Mouse (Mus musculus) forebrain, postnatal 0 days (tissue): ENCODE results near the gene Hmgcll1. TPM values are rescaled to one million over a fixed set of nuclear protein-coding genes. Genes with fewer than 3 reads are reported as not detected.

Experiments
- ATAC-seq: fragments of 200-750 bp; cut with Nextera tagmentation; 2 replicates; pipeline ENCODE4 v1.8.0; 2017; ENCODE audit warnings: mild to moderate bottlenecking, moderate library complexity
- DNase-seq: peaks from one replicate; pipeline ENCODE4 v3.0.0-alpha.2; 2015
- H3K27ac ChIP-seq: fragments of 300-500 bp; sonication (generic); 2 replicates; pipeline ENCODE4 v1.5.1; 2014; ENCODE audit warnings: low read depth, mild to moderate bottlenecking, antibody characterized with exemption, low read length, moderate library complexity, mixed read lengths
- H3K27me3 ChIP-seq: fragments of 300-500 bp; sonication (generic); 2 replicates; pipeline ENCODE4 v1.6.1; 2014; ENCODE audit warnings: mild to moderate bottlenecking, low read length, mixed read lengths; ENCODE audit not compliant: insufficient read depth
- H3K36me3 ChIP-seq: fragments of 300-500 bp; sonication (generic); 2 replicates; pipeline ENCODE4 v1.6.1; 2014; ENCODE audit warnings: mild to moderate bottlenecking, moderate library complexity; ENCODE audit not compliant: insufficient read depth
- H3K4me1 ChIP-seq: fragments of 300-500 bp; sonication (generic); 2 replicates; pipeline ENCODE4 v1.6.1; 2014; ENCODE audit warnings: antibody characterized with exemption; ENCODE audit not compliant: insufficient read depth
- H3K4me2 ChIP-seq: fragments of 300-500 bp; sonication (generic); 2 replicates; pipeline ENCODE4 v1.6.1; 2014; ENCODE audit warnings: low read depth, mild to moderate bottlenecking, moderate library complexity
- H3K4me3 ChIP-seq: fragments of 300-500 bp; sonication (generic); 2 replicates; pipeline ENCODE4 v1.5.1; 2014; ENCODE audit warnings: low read depth, low read length, mixed read lengths
- H3K9ac ChIP-seq: fragments of 300-500 bp; sonication (generic); 2 replicates; pipeline ENCODE4 v1.6.1; 2014; ENCODE audit warnings: mild to moderate bottlenecking
- H3K9me3 ChIP-seq: fragments of 300-500 bp; sonication (generic); 2 replicates; pipeline ENCODE4 v1.6.1; 2016; ENCODE audit warnings: low read length
- CTCF ChIP-seq: sonication (generic); IDR thresholded peaks from 2 replicates; pipeline ENCODE4 v1.5.1; 2016; ENCODE audit warnings: antibody characterized with exemption, control low read depth, low read depth
- WGBS: fragments of 180-500 bp; shearing (Covaris S2); extraction: QIAGEN DNeasy Blood & Tissue Kit; methylation state at CpG from one replicate; pipeline ENCODE4 v1.1.7; 2014; 5-methylcytosine and 5-hydroxymethylcytosine counted together
- polyA plus RNA-seq: library from polyadenylated mRNA; unstranded; fragments of >200 nt; fragmentation: Nextera tagmentation; extraction: Ambion mirVana; gene quantifications from 2 replicates; pipeline ENCODE4 v1.2.1, GENCODE M21; 2015
- total RNA-seq: library from RNA; depleted of rRNA; stranded (reverse); fragments of >200 nt; gene quantifications from 2 replicates; pipeline ENCODE4 v1.2.3, GENCODE M21; 2014

Hmgcll1 gene
- total and polyA plus RNA-seq, 2 experiments from 2014 or later, result 18.4 to 29.7 TPM

GRCm38 (mm10) chr9:76003066-76003465 is 11.6 kb upstream of the Hmgcll1 start:
- no peak overlapping the region for H3K27ac ChIP-seq
- no peak overlapping the region for H3K4me3 ChIP-seq
- DNase-seq, result no peak
- no peak overlapping the region for H3K9ac ChIP-seq
- no peaks in the 10 kb centered on the region for H3K36me3 ChIP-seq
- H3K4me1 ChIP-seq, result no peaks in the 10 kb centered on the region
- WGBS, result 88% methylated on average over 3 of the region's 3 CpGs
- ATAC-seq, result no peak
- no peaks in the 10 kb centered on the region for H3K27me3 ChIP-seq
- H3K9me3 ChIP-seq, result no peaks in the 10 kb centered on the region
- TF ChIP-seq CTCF, result no peak
- no peak overlapping the region for H3K4me2 ChIP-seq

GRCm38 (mm10) chr9:76003637-76004036 is 11.0 kb upstream of the Hmgcll1 start:
- Histone ChIP-seq H3K9me3 (no peaks in the 10 kb centered on the region), H3K4me3 (no peak overlapping the region), H3K27ac (no peak overlapping the region), H3K27me3 (no peaks in the 10 kb centered on the region), H3K4me2 (no peak overlapping the region), H3K36me3 (no peaks in the 10 kb centered on the region), H3K9ac (no peak overlapping the region), H3K4me1 (no peaks in the 10 kb centered on the region)
- no peak for ATAC-seq
- no peak for DNase-seq
- 65% methylated on average over 6 of the region's 6 CpGs for WGBS
- no peak for TF ChIP-seq CTCF

GRCm38 (mm10) chr9:76007342-76007970 is 7.2 kb upstream of the Hmgcll1 start:
- Histone ChIP-seq H3K4me3 (no peak overlapping the region), H3K4me2 (no peak overlapping the region), H3K9ac (no peak overlapping the region), H3K4me1 (no peaks in the 10 kb centered on the region), H3K9me3 (no peaks in the 10 kb centered on the region), H3K36me3 (no peaks in the 10 kb centered on the region), H3K27ac (no peak overlapping the region), H3K27me3 (no peaks in the 10 kb centered on the region; the same call in 1 of the 2 replicates)
- 56% methylated on average over 6 of the region's 6 CpGs for WGBS
- ATAC-seq (no peak), DNase-seq (no peak)
- no peak for TF ChIP-seq CTCF

- DNase-seq (no peak), ATAC-seq (no peak)
- H3K9ac ChIP-seq, result no peak overlapping the region
- no peak for TF ChIP-seq CTCF
- no peak overlapping the region for H3K4me3 ChIP-seq
- 86% methylated on average over 6 of the region's 6 CpGs for WGBS
- no peaks in the 10 kb centered on the region for H3K36me3 ChIP-seq
- H3K27ac ChIP-seq, result no peak overlapping the region
- no peaks in the 10 kb centered on the region; the same call in 1 of the 2 replicates for H3K4me1 ChIP-seq
- H3K27me3 ChIP-seq, result no peaks in the 10 kb centered on the region; the same call in 1 of the 2 replicates
- no peak overlapping the region for H3K4me2 ChIP-seq
- H3K9me3 ChIP-seq, result no peaks in the 10 kb centered on the region
These were observed 866 bp upstream of the Hmgcll1 start for GRCm38 (mm10) chr9:76013789-76014188.

GRCm38 (mm10) chr9:76015971-76016370 is 1.3 kb downstream of the Hmgcll1 start:
- Histone ChIP-seq H3K9ac (no peak overlapping the region), H3K9me3 (no peaks in the 10 kb centered on the region), H3K27me3 (no peaks in the 10 kb centered on the region), H3K36me3 (no peaks in the 10 kb centered on the region), H3K4me3 (no peak overlapping the region), H3K4me1 (no peaks in the 10 kb centered on the region; the same call in 1 of the 2 replicates), H3K4me2 (no peak overlapping the region), H3K27ac (no peak overlapping the region)
- DNase-seq, result peak; percentile 55
- no peak for ATAC-seq
- WGBS, result 46% methylated on average over 5 of the region's 5 CpGs
- TF ChIP-seq CTCF, result no peak

- H3K4me3 ChIP-seq, result no peak overlapping the region
- WGBS, result 92% methylated on average over 10 of the region's 10 CpGs
- no peaks in the 10 kb centered on the region; the same call in 1 of the 2 replicates for H3K4me1 ChIP-seq
- no peak overlapping the region for H3K27ac ChIP-seq
- DNase-seq (no peak), ATAC-seq (no peak)
- no peak for TF ChIP-seq CTCF
- no peaks in the 10 kb centered on the region for H3K36me3 ChIP-seq
- no peaks in the 10 kb centered on the region for H3K27me3 ChIP-seq
- no peak overlapping the region for H3K9ac ChIP-seq
- H3K4me2 ChIP-seq, result no peak overlapping the region
- no peaks in the 10 kb centered on the region for H3K9me3 ChIP-seq
These were observed 1.9 kb downstream of the Hmgcll1 start for GRCm38 (mm10) chr9:76016506-76016905.

- Histone ChIP-seq H3K4me3 (no peak overlapping the region), H3K4me1 (0 out of 2 replicates have a peak, but pooled peaks cover 5% of the 10 kb centered on the region), H3K27me3 (no peaks in the 10 kb centered on the region), H3K9me3 (no peaks in the 10 kb centered on the region), H3K27ac (no peak overlapping the region), H3K9ac (no peak overlapping the region), H3K36me3 (no peaks in the 10 kb centered on the region), H3K4me2 (no peak overlapping the region)
- TF ChIP-seq CTCF, result no peak
- ATAC-seq (no peak; the same call in 1 of the 2 replicates), DNase-seq (no peak)
- WGBS, result 42% methylated on average over 5 of the region's 5 CpGs
These were observed 8.9 kb downstream of the Hmgcll1 start for GRCm38 (mm10) chr9:76023551-76023973.
